Mouse (Mus musculus) stomach, postnatal 0 days (tissue): Measurements from ENCODE around the gene Glrb.

Experiments
- CTCF ChIP-seq: IDR thresholded peaks from 2 replicates; pipeline ENCODE4 v1.5.1; 2016; ENCODE audit warnings: antibody characterized with exemption, low read depth, mild to moderate bottlenecking, moderate library complexity
- EP300 ChIP-seq: optimal IDR thresholded peaks from 2 replicates; pipeline ENCODE3; 2016; ENCODE audit warnings: antibody characterized with exemption

GRCm38 (mm10) chr3:80803211-80803610 is 110.2 kb downstream of the Glrb start:
- TF ChIP-seq CTCF (no peak), EP300 (no peak)
